Mouse (Mus musculus): Measurements from ENCODE around the gene Dpp8.

DNA sequence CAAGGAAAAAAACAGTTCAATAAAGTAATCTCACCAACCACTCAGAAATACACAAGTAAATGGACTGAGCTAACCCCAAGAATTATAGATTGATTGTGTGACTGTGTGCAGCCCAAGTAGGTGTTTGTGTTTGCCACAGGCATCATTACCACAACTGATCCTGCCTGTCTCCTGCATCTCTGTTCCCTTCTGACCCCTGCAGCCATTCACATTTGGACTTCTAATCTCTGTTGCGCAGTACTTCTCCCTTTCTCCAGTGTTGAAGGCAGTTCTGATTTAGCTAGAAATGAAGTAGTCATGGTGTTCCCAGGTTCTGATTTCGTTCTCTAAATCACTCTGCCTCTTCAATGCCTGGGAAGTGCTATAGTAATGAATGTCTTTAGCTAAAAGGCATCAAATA, 44.6 kb upstream of the Dpp8 start:
- TF ChIP-seq CTCF (IDR thresholded peaks at IDR 0.05; ENCODE audit: control insufficient read depth, insufficient read depth, insufficient replicate concordance, low read depth, low read length) (no peak), POLR2A (IDR thresholded peaks at IDR 0.05; ENCODE audit: control insufficient read depth, low read depth, low read length) (no peak)

Measured in testis, adult 2 months (tissue).